Mouse (Mus musculus) kidney, adult 2 months (tissue): Measurements from ENCODE around the gene Raver1. TPM values are rescaled to one million over a fixed set of nuclear protein-coding genes. Genes with fewer than 3 reads are reported as not detected.

Source experiments
- DNase-seq: peaks from one replicate; pipeline ENCODE4 v3.0.0; 2021
- H3K27ac ChIP-seq: fragments of 200-500 bp; 2 replicates; pipeline ENCODE4 v1.5.1; 2012; ENCODE audit warnings: low read depth, low read length, control low read depth, inconsistent platforms; ENCODE audit not compliant: insufficient read depth
- H3K27me3 ChIP-seq: fragments of 200-500 bp; replicated peaks from 2 replicates; pipeline ENCODE4 v1.6.1; 2012; ENCODE audit warnings: mild to moderate bottlenecking, moderate library complexity, low read length, inconsistent platforms; ENCODE audit not compliant: control insufficient read depth, insufficient read depth
- H3K36me3 ChIP-seq: fragments of 200-500 bp; 2 replicates; pipeline ENCODE4 v1.6.1; 2012; ENCODE audit warnings: mild to moderate bottlenecking, moderate library complexity, low read length, inconsistent platforms; ENCODE audit not compliant: control insufficient read depth, insufficient read depth
- H3K4me1 ChIP-seq: fragments of 200-500 bp; 2 replicates; pipeline ENCODE4 v1.6.1; 2011; ENCODE audit warnings: low read length; ENCODE audit not compliant: control insufficient read depth, insufficient read depth
- H3K4me3 ChIP-seq: fragments of 200-500 bp; 2 replicates; pipeline ENCODE4 v1.5.1; 2011; ENCODE audit warnings: mild to moderate bottlenecking, low read depth, low read length, control low read depth; ENCODE audit not compliant: insufficient read depth
- CTCF ChIP-seq: fragments of 200-500 bp; conservative IDR thresholded peaks from 2 replicates; pipeline ENCODE4 v1.5.1; 2011; ENCODE audit warnings: low read depth, mild to moderate bottlenecking, control low read depth, low read length, moderate library complexity, mixed read lengths; ENCODE audit not compliant: insufficient read depth, insufficient read length
- POLR2A ChIP-seq: fragments of 200-500 bp; IDR thresholded peaks from one replicate; pipeline ENCODE4 v1.6.1; 2011; ENCODE audit warnings: low read depth, low read length, control low read depth
- WGBS: fragments of 180-500 bp; shearing (Covaris S2); methylation state at CpG from one replicate; pipeline ENCODE4 v1.1.7; 2018; 5-methylcytosine and 5-hydroxymethylcytosine counted together
- polyA plus RNA-seq: library from polyadenylated mRNA; depleted of rRNA; stranded (reverse); fragments of >200 nt; gene quantifications from 2 replicates; pipeline ENCODE4 v1.2.3, GENCODE M21; 2012

Gene Raver1
- polyA plus RNA-seq, 1 experiment: 45.8 TPM

DNA sequence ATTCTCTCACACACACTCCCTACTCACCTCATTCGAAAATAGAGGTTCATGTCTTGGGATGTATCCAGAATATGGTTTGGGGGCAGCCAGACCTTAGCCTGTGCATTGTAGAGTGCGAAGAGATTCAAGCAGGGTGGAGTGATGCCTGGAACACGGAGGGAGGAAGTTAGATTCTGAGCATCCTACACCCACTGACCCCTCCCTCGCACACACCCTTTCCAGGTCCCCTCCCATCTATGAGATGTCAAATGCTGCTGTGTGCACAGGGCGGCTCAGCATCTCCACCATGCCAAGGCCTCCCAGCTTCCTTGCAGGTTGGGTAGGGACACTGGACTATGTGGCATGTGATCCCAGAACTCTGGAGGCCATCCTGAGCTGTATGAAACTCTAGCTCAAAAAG lies 33.0 kb upstream of the Raver1 start:
- DNase-seq: no peak
- H3K27ac ChIP-seq: no peak overlapping the region
- H3K27me3 ChIP-seq: no peaks in the 10 kb centered on the region
- H3K4me1 ChIP-seq: no peaks in the 10 kb centered on the region
- TF ChIP-seq POLR2A (no peak), CTCF (no peak)
- WGBS: 84% methylated on average over 5 of the region's 5 CpGs
- no peaks in the 10 kb centered on the region for H3K36me3 ChIP-seq
- H3K4me3 ChIP-seq: no peak overlapping the region

DNA sequence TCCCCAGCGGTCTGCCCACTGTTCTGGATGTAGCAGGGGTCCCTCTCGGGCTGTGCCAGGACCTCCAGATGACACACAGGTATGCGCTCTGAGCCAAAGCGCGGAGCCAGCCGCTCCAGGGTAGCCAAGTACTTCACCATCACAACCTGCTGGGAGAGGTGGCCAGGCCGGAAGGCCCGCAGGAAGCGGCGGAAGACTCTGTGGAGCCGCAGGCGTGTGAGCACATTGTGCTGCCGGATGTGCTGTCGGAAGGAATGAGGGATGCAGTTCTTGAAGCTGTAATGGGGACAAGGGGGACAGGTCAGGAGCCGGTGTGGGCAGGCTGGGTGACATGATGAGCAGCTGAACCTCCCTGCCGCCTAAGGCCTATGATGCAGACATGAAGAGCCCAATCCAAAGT lies 29.7 kb upstream of the Raver1 start:
- DNase-seq: peak; percentile 48
- H3K4me3 ChIP-seq: no peak overlapping the region
- no peak overlapping the region for H3K27ac ChIP-seq
- no peak for TF ChIP-seq CTCF
- TF ChIP-seq POLR2A: no peak
- H3K4me1 ChIP-seq: no peaks in the 10 kb centered on the region
- no peaks in the 10 kb centered on the region for H3K36me3 ChIP-seq
- 89% methylated on average over 16 of the region's 16 CpGs for WGBS
- no peaks in the 10 kb centered on the region for H3K27me3 ChIP-seq

DNA sequence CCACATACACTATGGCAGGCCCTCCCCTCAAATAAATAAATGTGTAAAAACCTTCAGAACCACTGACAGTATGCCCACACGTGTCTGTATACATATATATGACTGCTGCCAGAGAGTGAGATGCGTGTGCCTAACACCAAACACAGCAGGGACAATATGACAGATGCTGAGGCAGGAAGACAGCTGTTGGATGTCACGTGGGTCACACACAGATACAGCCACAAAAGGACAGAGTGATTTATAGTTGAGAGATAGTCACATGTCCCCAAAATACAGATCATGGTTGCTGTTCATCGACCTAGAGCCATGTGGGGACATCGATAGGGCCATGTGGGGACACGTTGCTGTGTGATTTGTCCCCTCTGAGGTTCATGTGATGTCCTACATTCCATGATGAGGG lies 25.3 kb upstream of the Raver1 start:
- H3K27ac ChIP-seq: no peak overlapping the region

DNA sequence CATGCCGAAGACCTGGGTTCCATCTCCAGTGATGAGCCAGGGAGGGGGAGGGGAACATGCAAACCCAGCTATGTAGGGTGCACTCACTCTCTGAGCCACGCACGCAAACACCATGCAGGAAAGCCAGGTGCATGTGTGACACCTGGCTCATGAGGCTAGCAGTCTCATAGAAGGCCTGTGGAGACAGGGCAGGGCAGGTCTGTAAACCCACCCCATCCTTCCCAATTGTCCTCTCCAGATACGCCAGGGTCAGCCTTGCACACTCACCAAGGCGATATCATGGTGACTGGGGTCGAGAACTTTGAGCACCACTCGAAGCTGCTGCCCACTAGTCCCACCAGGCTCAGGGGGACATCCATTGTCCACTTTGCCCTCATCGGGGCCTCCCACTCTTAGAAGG lies 23.3 kb upstream of the Raver1 start:
- 91% methylated on average over 8 of the region's 8 CpGs for WGBS
- TF ChIP-seq POLR2A: no peak
- no peak for TF ChIP-seq CTCF
- H3K36me3 ChIP-seq: no peaks in the 10 kb centered on the region
- DNase-seq: no peak
- no peak overlapping the region for H3K4me3 ChIP-seq
- no peaks in the 10 kb centered on the region for H3K4me1 ChIP-seq
- H3K27me3 ChIP-seq: no peaks in the 10 kb centered on the region
- H3K27ac ChIP-seq: no peak overlapping the region

More for the DNA sequence above, 25.3 kb upstream of the Raver1 start:
- no peak for DNase-seq
- Histone ChIP-seq H3K27me3 (no peaks in the 10 kb centered on the region), H3K4me1 (no peaks in the 10 kb centered on the region), H3K36me3 (no peaks in the 10 kb centered on the region), H3K4me3 (no peak overlapping the region)
- TF ChIP-seq POLR2A (no peak), CTCF (no peak)
- 65% methylated on average over 6 of the region's 6 CpGs for WGBS

DNA sequence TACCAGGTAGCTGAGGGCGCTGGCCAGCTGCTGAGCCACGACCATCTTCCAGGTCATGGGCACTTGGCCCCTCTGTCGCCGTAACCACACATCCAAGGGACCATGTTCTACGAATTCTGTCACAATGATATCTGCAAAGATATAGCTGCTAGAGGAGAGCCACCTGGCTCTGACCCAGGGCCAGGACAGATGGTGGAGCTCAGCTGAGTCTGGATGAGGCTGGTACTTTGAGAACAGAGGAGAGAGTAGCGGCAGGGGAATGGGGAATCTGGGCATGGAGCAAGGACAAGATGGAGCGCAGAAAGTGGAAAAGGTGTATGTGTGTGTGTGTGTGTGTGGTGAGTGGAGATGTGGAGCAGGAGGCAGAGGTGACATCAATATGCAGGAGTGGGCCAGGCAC lies 22.4 kb upstream of the Raver1 start:
- no peaks in the 10 kb centered on the region for H3K36me3 ChIP-seq
- no peaks in the 10 kb centered on the region for H3K27me3 ChIP-seq
- 88% methylated on average over 7 of the region's 7 CpGs for WGBS
- DNase-seq: no peak
- no peaks in the 10 kb centered on the region for H3K4me1 ChIP-seq
- H3K4me3 ChIP-seq: no peak overlapping the region
- H3K27ac ChIP-seq: no peak overlapping the region
- no peak for TF ChIP-seq CTCF
- TF ChIP-seq POLR2A: no peak

DNA sequence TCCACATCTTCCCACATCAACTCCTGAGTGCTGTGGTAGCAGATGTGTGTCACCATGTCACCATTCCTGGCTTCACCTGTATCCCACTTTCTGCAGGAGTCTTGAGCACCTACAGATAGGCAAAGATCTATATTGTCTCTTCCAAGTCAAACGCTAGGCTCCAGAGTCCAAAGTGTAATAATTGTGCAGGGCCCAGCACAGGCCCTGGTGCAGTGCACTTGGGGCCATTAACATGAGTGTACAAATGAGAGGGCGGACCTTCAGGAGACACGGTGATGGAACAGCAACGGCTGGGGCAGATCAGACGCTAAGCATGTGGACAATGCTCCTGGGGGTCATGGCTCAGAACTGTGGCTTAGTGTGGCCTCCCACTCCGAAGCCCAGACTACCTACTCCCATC lies 21.9 kb upstream of the Raver1 start:
- no peak overlapping the region for H3K4me3 ChIP-seq
- H3K27ac ChIP-seq: no peak overlapping the region
- no peaks in the 10 kb centered on the region for H3K4me1 ChIP-seq
- no peaks in the 10 kb centered on the region for H3K36me3 ChIP-seq
- 85% methylated on average over 6 of the region's 6 CpGs for WGBS
- no peaks in the 10 kb centered on the region for H3K27me3 ChIP-seq
- DNase-seq: no peak
- TF ChIP-seq POLR2A (no peak), CTCF (no peak)

DNA sequence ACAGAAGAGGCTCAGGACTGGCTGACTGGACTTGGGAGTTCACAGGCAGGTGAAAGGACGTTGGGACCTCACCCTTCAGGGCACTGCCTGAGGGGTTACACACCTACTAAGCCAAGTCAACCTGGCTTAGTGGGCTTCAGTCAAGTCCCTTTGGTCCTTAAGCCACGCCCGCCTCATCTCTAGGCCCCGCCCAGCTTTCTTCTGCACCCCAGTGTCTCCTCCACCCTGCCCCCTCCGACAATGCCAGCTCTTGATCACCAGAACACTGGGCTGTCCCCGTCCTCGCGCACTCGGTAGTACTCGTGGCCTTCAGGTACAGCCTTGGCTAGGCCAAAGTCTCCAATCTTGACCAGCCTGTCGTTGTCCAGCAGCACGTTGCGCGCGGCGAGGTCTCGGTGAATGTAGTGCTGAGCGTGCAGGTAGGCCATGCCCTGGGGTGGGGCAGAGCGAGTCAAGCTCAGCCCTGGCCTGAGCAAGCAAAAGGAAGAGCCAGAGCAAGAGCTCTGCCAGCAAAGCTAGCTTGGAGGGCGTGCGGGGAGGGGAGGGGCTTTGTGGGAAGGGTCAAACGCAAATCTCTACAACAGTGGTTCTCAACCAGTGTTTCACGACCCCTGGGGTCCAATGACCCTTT lies 15.9 kb upstream of the Raver1 start:
- Histone ChIP-seq H3K36me3 (no peaks in the 10 kb centered on the region), H3K4me3 (no peak overlapping the region), H3K4me1 (no peaks in the 10 kb centered on the region), H3K27me3 (no peaks in the 10 kb centered on the region), H3K27ac (no peak overlapping the region)
- DNase-seq: no peak
- 69% methylated on average over 23 of the region's 23 CpGs for WGBS
- TF ChIP-seq CTCF (no peak), POLR2A (no peak)
